Mouse (Mus musculus): ENCODE data around the gene Gm17334. TPM values are rescaled to one million over a fixed set of nuclear protein-coding genes. Genes with fewer than 3 reads are reported as not detected.

Gene Gm17334
- total RNA-seq, 1 experiment = 0.22 TPM

GRCm38 (mm10) chr11:53800036-53800435, 27.0 kb upstream of the Gm17334 start:
- Histone ChIP-seq H3K36me3 (ENCODE audit: control insufficient read depth, insufficient read depth, low read length, poor library complexity, severe bottlenecking) (no peaks in the 10 kb centered on the region), H3K27ac (ENCODE audit: insufficient read depth, low read depth, low read length, poor library complexity, severe bottlenecking) (peak overlapping the region; percentile 87), H3K4me1 (ENCODE audit: control insufficient read depth in 2 of 2, insufficient read depth in 2 of 2, low read length in 2 of 2, poor library complexity in 1 of 2) (peaks cover 23 to 64% of the 10 kb centered on the region in 2 experiments), H3K9me3 (ENCODE audit: control insufficient read depth, insufficient read depth, low read depth, low read length) (no peaks in the 10 kb centered on the region), H3K4me3 (ENCODE audit: insufficient read depth in 1 of 2, low read depth in 1 of 2, low read length in 2 of 2, poor library complexity in 1 of 2, severe bottlenecking in 1 of 2) (no peak overlapping the region), H3K9ac (ENCODE audit: insufficient read depth, low read depth, low read length, poor library complexity, severe bottlenecking) (no peak overlapping the region)
- DNase-seq (ENCODE audit: low read depth, low spot score) = peak; percentile 61
- in situ Hi-C loops (cut with MboI; ENCODE audit: low sequenced_read_pairs in 2 of 2, unreplicated experiment in 2 of 2) = no loop called here
- TF ChIP-seq CHD2 (IDR thresholded peaks at IDR 0.05; ENCODE audit: low read depth, low read length) (no peak), MAFK (IDR thresholded peaks at IDR 0.05; ENCODE audit: insufficient read depth, low read depth, low read length) (no peak), ZC3H11A (IDR thresholded peaks at IDR 0.05; ENCODE audit: borderline replicate concordance, low read depth, low read length) (no peak), HCFC1 (IDR thresholded peaks at IDR 0.05; ENCODE audit: borderline replicate concordance, insufficient read depth, low read length) (no peak), ZNF384 (IDR thresholded peaks at IDR 0.05; ENCODE audit: low read depth, low read length) (no peak)

- peaks cover 29 to 58% of the 10 kb centered on the region in 2 experiments for H3K4me1 ChIP-seq (ENCODE audit: control insufficient read depth in 2 of 2, insufficient read depth in 2 of 2, low read length in 2 of 2, poor library complexity in 1 of 2)
- TF ChIP-seq ZNF384 (IDR thresholded peaks at IDR 0.05; ENCODE audit: low read depth, low read length) (no peak), MAFK (IDR thresholded peaks at IDR 0.05; ENCODE audit: insufficient read depth, low read depth, low read length) (no peak), HCFC1 (IDR thresholded peaks at IDR 0.05; ENCODE audit: borderline replicate concordance, insufficient read depth, low read length) (no peak), CHD2 (IDR thresholded peaks at IDR 0.05; ENCODE audit: low read depth, low read length) (no peak), ZC3H11A (IDR thresholded peaks at IDR 0.05; ENCODE audit: borderline replicate concordance, low read depth, low read length) (no peak)
- no peaks in the 10 kb centered on the region for H3K36me3 ChIP-seq (ENCODE audit: control insufficient read depth, insufficient read depth, low read length, poor library complexity, severe bottlenecking)
- no peaks in the 10 kb centered on the region for H3K9me3 ChIP-seq (ENCODE audit: control insufficient read depth, insufficient read depth, low read depth, low read length)
- in situ Hi-C loops (cut with MboI; ENCODE audit: low sequenced_read_pairs in 2 of 2, unreplicated experiment in 2 of 2) = no loop called here
- no peak overlapping the region for H3K9ac ChIP-seq (ENCODE audit: insufficient read depth, low read depth, low read length, poor library complexity, severe bottlenecking)
- H3K27ac ChIP-seq (ENCODE audit: insufficient read depth, low read depth, low read length, poor library complexity, severe bottlenecking) = no peak overlapping the region; the same call in 1 of the 2 replicates
- no peak overlapping the region for H3K4me3 ChIP-seq (ENCODE audit: insufficient read depth in 1 of 2, low read depth in 1 of 2, low read length in 2 of 2, poor library complexity in 1 of 2, severe bottlenecking in 1 of 2)
- no peak for DNase-seq (ENCODE audit: low read depth, low spot score)
Measured at GRCm38 (mm10) chr11:53798041-53798711, 25.2 kb upstream of the Gm17334 start.

GRCm38 (mm10) chr11:53797386-53797920, 24.5 kb upstream of the Gm17334 start:
- DNase-seq (ENCODE audit: low read depth, low spot score) = no peak
- in situ Hi-C loops (cut with MboI; ENCODE audit: low sequenced_read_pairs in 2 of 2, unreplicated experiment in 2 of 2) = no loop called here

GRCm38 (mm10) chr11:53796409-53797151, 23.6 kb upstream of the Gm17334 start:
- no peaks in the 10 kb centered on the region for H3K36me3 ChIP-seq (ENCODE audit: control insufficient read depth, insufficient read depth, low read length, poor library complexity, severe bottlenecking)

More at GRCm38 (mm10) chr11:53797386-53797920, 24.5 kb upstream of the Gm17334 start:
- Histone ChIP-seq H3K27ac (ENCODE audit: insufficient read depth, low read depth, low read length, poor library complexity, severe bottlenecking) (no peak overlapping the region), H3K9me3 (ENCODE audit: control insufficient read depth, insufficient read depth, low read depth, low read length) (no peaks in the 10 kb centered on the region), H3K36me3 (ENCODE audit: control insufficient read depth, insufficient read depth, low read length, poor library complexity, severe bottlenecking) (no peaks in the 10 kb centered on the region), H3K4me3 (ENCODE audit: insufficient read depth in 1 of 2, low read depth in 1 of 2, low read length in 2 of 2, poor library complexity in 1 of 2, severe bottlenecking in 1 of 2) (no peak overlapping the region), H3K4me1 (ENCODE audit: control insufficient read depth in 2 of 2, insufficient read depth in 2 of 2, low read length in 2 of 2, poor library complexity in 1 of 2) (peaks cover 29 to 52% of the 10 kb centered on the region in 2 experiments), H3K9ac (ENCODE audit: insufficient read depth, low read depth, low read length, poor library complexity, severe bottlenecking) (no peak overlapping the region)
- TF ChIP-seq MAFK (IDR thresholded peaks at IDR 0.05; ENCODE audit: insufficient read depth, low read depth, low read length) = no peak
- no peak for TF ChIP-seq ZNF384 (IDR thresholded peaks at IDR 0.05; ENCODE audit: low read depth, low read length)

More at GRCm38 (mm10) chr11:53796409-53797151, 23.6 kb upstream of the Gm17334 start:
- TF ChIP-seq ZC3H11A (IDR thresholded peaks at IDR 0.05; ENCODE audit: borderline replicate concordance, low read depth, low read length) (no peak), ZNF384 (IDR thresholded peaks at IDR 0.05; ENCODE audit: low read depth, low read length) (no peak), CHD2 (IDR thresholded peaks at IDR 0.05; ENCODE audit: low read depth, low read length) (no peak), HCFC1 (IDR thresholded peaks at IDR 0.05; ENCODE audit: borderline replicate concordance, insufficient read depth, low read length) (no peak), MAFK (IDR thresholded peaks at IDR 0.05; ENCODE audit: insufficient read depth, low read depth, low read length) (no peak)
- in situ Hi-C loops (cut with MboI; ENCODE audit: low sequenced_read_pairs in 2 of 2, unreplicated experiment in 2 of 2) = no loop called here
- Histone ChIP-seq H3K9ac (ENCODE audit: insufficient read depth, low read depth, low read length, poor library complexity, severe bottlenecking) (no peak overlapping the region), H3K27ac (ENCODE audit: insufficient read depth, low read depth, low read length, poor library complexity, severe bottlenecking) (0 out of 2 replicates have a peak overlapping the region, but pooled peaks have one; percentile 16), H3K4me1 (ENCODE audit: control insufficient read depth in 2 of 2, insufficient read depth in 2 of 2, low read length in 2 of 2, poor library complexity in 1 of 2) (peaks cover 28 to 46% of the 10 kb centered on the region in 2 experiments), H3K9me3 (ENCODE audit: control insufficient read depth, insufficient read depth, low read depth, low read length) (no peaks in the 10 kb centered on the region), H3K4me3 (ENCODE audit: insufficient read depth in 1 of 2, low read depth in 1 of 2, low read length in 2 of 2, poor library complexity in 1 of 2, severe bottlenecking in 1 of 2) (no peak overlapping the region)
- DNase-seq (ENCODE audit: low read depth, low spot score) = no peak
